ENCODE assay signal across 9 mouse cellular contexts in genomic region chr4:154674541-154674940, GRCm38 (mm10). TPM values are rescaled to one million over a fixed set of nuclear protein-coding genes. Genes with fewer than 3 reads are reported as not detected.
DNase-seq lines count a peak whose midpoint lies in the region; ATAC-seq and TF ChIP-seq lines count a peak whose summit lies in the region.
"Had no signal": no experiment of that assay in that cellular context is flagged by ENCODE, and none has a peak within 500 bp of the region (broad histone marks: within the 10 kb centered on the region; RNA-seq: fewer than 3 reads in every experiment).

No protein-coding gene starts in this region.

- H3K36me3 ChIP-seq in kidney, embryonic 16.5 days (ENCODE audit: insufficient read depth, low read length) = no peaks in the 10 kb centered on the region
- H3K36me3 ChIP-seq in kidney, adult 2 months (ENCODE audit: control insufficient read depth, insufficient read depth, low read length) = no peaks in the 10 kb centered on the region
- H3K36me3 ChIP-seq in liver, adult 2 months (ENCODE audit: control insufficient read depth, insufficient read depth, low read length) = no peaks in the 10 kb centered on the region
- no peaks in the 10 kb centered on the region for H3K36me3 ChIP-seq in neural tube, embryonic 14.5 days (ENCODE audit: control insufficient read depth, insufficient read depth, low read length)

- no peaks in the 10 kb centered on the region for H3K9me3 ChIP-seq in kidney, embryonic 16.5 days (ENCODE audit: low read length)
- no peaks in the 10 kb centered on the region for H3K9me3 ChIP-seq in neural tube, embryonic 14.5 days (ENCODE audit: control insufficient read depth, low read length)
- H3K9me3 ChIP-seq: megakaryocyte, embryonic 14.5 days had no signal

- WGBS in kidney, embryonic 16.5 days = 4% methylated on average over 12 of the region's 12 CpGs
- WGBS in kidney, adult 2 months = 8% methylated on average over 12 of the region's 12 CpGs
- WGBS in liver, adult 2 months = 2% methylated on average over 12 of the region's 12 CpGs
- WGBS in neural tube, embryonic 14.5 days = 1% methylated on average over 12 of the region's 12 CpGs

- peaks cover 6% of the 10 kb centered on the region for H3K4me1 ChIP-seq in kidney, embryonic 16.5 days (ENCODE audit: insufficient read depth, low read length)
- 0 out of 2 replicates have a peak, but pooled peaks cover 7% of the 10 kb centered on the region for H3K4me1 ChIP-seq in kidney, adult 2 months (ENCODE audit: control insufficient read depth, insufficient read depth, low read length)
- H3K4me1 ChIP-seq in liver, adult 2 months (ENCODE audit: control insufficient read depth, insufficient read depth, low read length) = no peaks in the 10 kb centered on the region
- peaks cover 6% of the 10 kb centered on the region; the same call in 1 of the 2 replicates for H3K4me1 ChIP-seq in neural tube, embryonic 14.5 days (ENCODE audit: control insufficient read depth, insufficient read depth, low read length)

- peak; percentile 70 for TF ChIP-seq CTCF in kidney, adult 2 months (conservative IDR thresholded peaks at IDR 0.05; ENCODE audit: insufficient read depth, insufficient read length, low read depth, low read length)
- peak; percentile 84 for TF ChIP-seq CTCF in liver, adult 2 months (IDR thresholded peaks at IDR 0.05; ENCODE audit: low read depth, low read length)

- H3K79me2 ChIP-seq in liver, adult 2 months (ENCODE audit: control insufficient read depth, insufficient read depth, low read length) = no peaks in the 10 kb centered on the region

- no peak overlapping the region for H3K4me3 ChIP-seq in kidney, embryonic 16.5 days (ENCODE audit: low read length)
- no peak overlapping the region for H3K4me3 ChIP-seq in kidney, adult 2 months (ENCODE audit: insufficient read depth, low read depth, low read length)
- H3K4me3 ChIP-seq in liver, adult 2 months (ENCODE audit: insufficient read depth, low read depth, low read length) = no peak overlapping the region
- 0 out of 2 replicates have a peak overlapping the region, but pooled peaks have one; percentile 4 for H3K4me3 ChIP-seq in neural tube, embryonic 14.5 days (ENCODE audit: low read depth, low read length)
- H3K4me3 ChIP-seq: megakaryocyte, embryonic 14.5 days had no signal

- DNase-seq in kidney, adult 18-20 months = peak; percentile 69
- DNase-seq in cerebellum, postnatal 10 days = peak; percentile 82
- DNase-seq in frontal cortex, postnatal 36 days (ENCODE audit: low spot score in 2 of 2) = peak; percentile 39 to 57
- DNase-seq in kidney, adult 2 months = peak; percentile 59
- DNase-seq in liver, adult 2 months (ENCODE audit: extremely low read depth, low read depth, low spot score) = peak; percentile 4
- DNase-seq in urinary bladder, postnatal 14 days (ENCODE audit: low spot score) = peak; percentile 58

- no peak overlapping the region for H3K27ac ChIP-seq in kidney, embryonic 16.5 days (ENCODE audit: low read length)
- H3K27ac ChIP-seq in kidney, adult 2 months (ENCODE audit: insufficient read depth, low read depth, low read length) = peak overlapping the region; percentile 72
- H3K27ac ChIP-seq in liver, adult 2 months (replicated peaks; ENCODE audit: insufficient read depth, low read depth, low read length) = no peak overlapping the region
- no peak overlapping the region for H3K27ac ChIP-seq in neural tube, embryonic 14.5 days (ENCODE audit: low read depth, low read length)

- ATAC-seq in kidney, embryonic 16.5 days (ENCODE audit: low FRiP score, low TSS enrichment) = no peak
- no peak for ATAC-seq in neural tube, embryonic 14.5 days (ENCODE audit: low read depth)

- H3K4me2 ChIP-seq in kidney, embryonic 16.5 days (replicated peaks; ENCODE audit: low read depth, low read length) = no peak overlapping the region
- H3K4me2 ChIP-seq in neural tube, embryonic 14.5 days (ENCODE audit: low read depth, low read length) = peak overlapping the region; percentile 37

- TF ChIP-seq POLR2A in kidney, adult 2 months (IDR thresholded peaks at IDR 0.05; ENCODE audit: low read depth, low read length) = no peak
- TF ChIP-seq POLR2A in liver, adult 2 months (IDR thresholded peaks at IDR 0.05; ENCODE audit: extremely low read depth, insufficient read depth, low read length) = no peak

- peaks cover 31% of the 10 kb centered on the region for H3K27me3 ChIP-seq in kidney, embryonic 16.5 days (ENCODE audit: insufficient read depth, low read length)
- no peaks in the 10 kb centered on the region for H3K27me3 ChIP-seq in kidney, adult 2 months (replicated peaks; ENCODE audit: control insufficient read depth, insufficient read depth, low read length)
- no peaks in the 10 kb centered on the region for H3K27me3 ChIP-seq in liver, adult 2 months (ENCODE audit: control insufficient read depth, insufficient read depth, low read length)
- H3K27me3 ChIP-seq in neural tube, embryonic 14.5 days (ENCODE audit: control insufficient read depth, insufficient read depth, low read length) = no peaks in the 10 kb centered on the region

- no peak overlapping the region for H3K9ac ChIP-seq in kidney, embryonic 16.5 days (replicated peaks; ENCODE audit: low read length)
- H3K9ac ChIP-seq in liver, adult 2 months (ENCODE audit: low read depth, low read length) = no peak overlapping the region
- H3K9ac ChIP-seq in neural tube, embryonic 14.5 days (replicated peaks; ENCODE audit: low read depth, low read length) = no peak overlapping the region

RNA-seq across cellular contexts. Expression of gene Actrt2, which starts 6.9 kb away (rescaled TPM):
- not detected in 2 replicates for polyA plus RNA-seq in kidney, embryonic 16.5 days (2015; fragmentation: Nextera tagmentation; extraction: Ambion mirVana)
- polyA plus RNA-seq in kidney, adult 2 months (2012; rRNA removed) = 0.05 and 0.06 TPM in 2 replicates
- not detected in 2 replicates for total RNA-seq in liver, adult 2 months (2014; rRNA removed)
- polyA plus RNA-seq in liver, adult 2 months (2012; rRNA removed) = not detected in 2 replicates
- not detected in 2 replicates for polyA plus RNA-seq in neural tube, embryonic 14.5 days (2014; fragmentation: Nextera tagmentation; extraction: Ambion mirVana)

RNA-seq across cellular contexts. Expression of gene Prdm16, which starts 37.9 kb away (rescaled TPM):
- 22.3 and 24.7 TPM in 2 replicates for polyA plus RNA-seq in kidney, embryonic 16.5 days (2015; fragmentation: Nextera tagmentation; extraction: Ambion mirVana)
- polyA plus RNA-seq in kidney, adult 2 months (2012; rRNA removed) = 7.1 and 8.5 TPM in 2 replicates
- total RNA-seq in liver, adult 2 months (2014; rRNA removed) = 0.37 and 0.40 TPM in 2 replicates
- 0.22 and 0.39 TPM in 2 replicates for polyA plus RNA-seq in liver, adult 2 months (2012; rRNA removed)
- polyA plus RNA-seq in neural tube, embryonic 14.5 days (2014; fragmentation: Nextera tagmentation; extraction: Ambion mirVana) = 4.6 and 5.7 TPM in 2 replicates

Comparison
In these comparisons a context has a peak if more than half of its experiments do, and no peak if none do; other contexts are left out.
1. DNase-seq: peak in every context shown above with its lines; median percentile 82 in cerebellum, postnatal 10 days; 69 in kidney, adult 18-20 months; 59 in kidney, adult 2 months; 58 in urinary bladder, postnatal 14 days; 48 in frontal cortex, postnatal 36 days; 4 in liver, adult 2 months.